Mouse (Mus musculus) G1E (cell line): ENCODE data around the gene Zmat3.

Experiments used
- CTCF ChIP-seq: IDR thresholded peaks from 2 replicates; pipeline ENCODE4 v1.5.1; 2012; ENCODE audit warnings: low read depth, low read length, inconsistent platforms, mixed read lengths
- GATA1 ChIP-seq: IDR thresholded peaks from 2 replicates; pipeline ENCODE4 v1.6.1; 2012; ENCODE audit warnings: borderline replicate concordance, low read length, inconsistent platforms, mixed read lengths
- POLR2AphosphoS5 ChIP-seq: IDR thresholded peaks from 2 replicates; pipeline ENCODE4 v1.6.1; 2012; ENCODE audit warnings: low read depth, low read length, inconsistent platforms; ENCODE audit not compliant: insufficient replicate concordance

DNA sequence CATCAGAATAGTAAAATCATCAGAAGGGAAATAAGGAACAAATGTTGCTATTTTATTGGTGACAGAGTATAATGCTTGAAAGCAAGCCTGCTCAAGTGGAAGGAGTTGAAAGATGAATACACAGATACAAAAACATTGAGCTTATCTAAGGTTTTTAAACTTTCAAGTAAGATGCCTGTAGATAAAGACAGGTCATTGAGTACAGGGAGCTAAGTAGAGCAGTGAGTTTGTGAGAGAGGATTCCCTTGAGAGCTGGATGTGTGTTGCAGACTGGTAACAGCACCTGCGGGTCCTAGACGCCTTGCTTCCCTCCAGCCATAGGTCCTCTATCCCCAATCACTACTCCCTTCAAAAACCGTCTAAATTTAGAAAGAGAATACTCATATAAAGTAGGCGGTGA is 32.8 kb upstream of the Zmat3 start:
- TF ChIP-seq CTCF (no peak), GATA1 (no peak), POLR2AphosphoS5 (no peak)
